Mouse (Mus musculus) hindbrain, embryonic 15.5 days (tissue): Measurements from ENCODE around the gene Stx11. TPM values are rescaled to one million over a fixed set of nuclear protein-coding genes. Genes with fewer than 3 reads are reported as not detected.

Source experiments
- ATAC-seq: fragments of 200-750 bp; cut with Nextera tagmentation; 2 replicates; pipeline ENCODE4 v1.8.0; 2017; ENCODE audit warnings: low read depth, moderate number of reproducible peaks, moderate TSS enrichment; ENCODE audit not compliant: low FRiP score
- H3K27ac ChIP-seq: fragments of 300-500 bp; sonication (generic); replicated peaks from 2 replicates; pipeline ENCODE4 v1.5.1; 2015; ENCODE audit warnings: mild to moderate bottlenecking, inconsistent platforms
- H3K27me3 ChIP-seq: fragments of 300-500 bp; sonication (generic); 2 replicates; pipeline ENCODE4 v1.6.1; 2015; ENCODE audit warnings: control low read depth, inconsistent platforms
- H3K36me3 ChIP-seq: fragments of 300-500 bp; sonication (generic); 2 replicates; pipeline ENCODE4 v1.6.1; 2015; ENCODE audit warnings: control low read depth, inconsistent platforms
- H3K4me1 ChIP-seq: fragments of 300-500 bp; sonication (generic); replicated peaks from 2 replicates; pipeline ENCODE4 v1.6.1; 2015; ENCODE audit warnings: control low read depth, inconsistent platforms
- H3K4me2 ChIP-seq: fragments of 300-500 bp; sonication (generic); 2 replicates; pipeline ENCODE4 v1.6.1; 2015; ENCODE audit warnings: moderate library complexity, mild to moderate bottlenecking, inconsistent platforms
- H3K4me3 ChIP-seq: fragments of 300-500 bp; sonication (generic); 2 replicates; pipeline ENCODE4 v1.5.1; 2015; ENCODE audit warnings: mild to moderate bottlenecking, inconsistent platforms
- H3K9ac ChIP-seq: fragments of 300-500 bp; sonication (generic); 2 replicates; pipeline ENCODE4 v1.6.1; 2015; ENCODE audit warnings: inconsistent platforms
- H3K9me3 ChIP-seq: fragments of 300-500 bp; sonication (generic); 2 replicates; pipeline ENCODE4 v1.6.1; 2016; ENCODE audit warnings: control low read depth, inconsistent platforms
- WGBS: fragments of 180-500 bp; shearing (Covaris S2); methylation state at CpG from one replicate; pipeline ENCODE4 v1.1.7; 2015; 5-methylcytosine and 5-hydroxymethylcytosine counted together
- polyA plus RNA-seq: library from polyadenylated mRNA; unstranded; fragments of >200 nt; fragmentation: Nextera tagmentation; extraction: Ambion mirVana; gene quantifications from 2 replicates; pipeline ENCODE4 v1.2.1, GENCODE M21; 2015

Stx11 gene
- polyA plus RNA-seq, 1 experiment from 2014 or later, result 1.8 TPM

GRCm38 (mm10) chr10:12949299-12949698 is 14.8 kb downstream of the Stx11 start:
- no peaks in the 10 kb centered on the region for H3K27me3 ChIP-seq
- no peaks in the 10 kb centered on the region for H3K9me3 ChIP-seq
- H3K4me3 ChIP-seq, result no peak overlapping the region
- H3K4me2 ChIP-seq, result no peak overlapping the region
- no peak overlapping the region for H3K27ac ChIP-seq
- no peak for ATAC-seq
- no peak overlapping the region for H3K9ac ChIP-seq
- 80% methylated on average over 7 of the region's 7 CpGs for WGBS
- no peaks in the 10 kb centered on the region for H3K4me1 ChIP-seq
- no peaks in the 10 kb centered on the region for H3K36me3 ChIP-seq

GRCm38 (mm10) chr10:12947606-12948005 is 16.5 kb downstream of the Stx11 start:
- H3K4me2 ChIP-seq, result no peak overlapping the region
- H3K9ac ChIP-seq, result no peak overlapping the region
- 0 out of 2 replicates have a peak, but pooled peaks cover 3% of the 10 kb centered on the region for H3K27me3 ChIP-seq
- no peaks in the 10 kb centered on the region for H3K4me1 ChIP-seq
- ATAC-seq, result no peak
- H3K4me3 ChIP-seq, result no peak overlapping the region
- WGBS, result 97% methylated on average over 3 of the region's 3 CpGs
- H3K36me3 ChIP-seq, result no peaks in the 10 kb centered on the region
- no peak overlapping the region for H3K27ac ChIP-seq
- H3K9me3 ChIP-seq, result no peaks in the 10 kb centered on the region

- peak; percentile 95 for ATAC-seq
- Histone ChIP-seq H3K4me3 (peak overlapping the region; percentile 36), H3K9me3 (no peaks in the 10 kb centered on the region), H3K27me3 (peaks cover 13% of the 10 kb centered on the region; the same call in 1 of the 2 replicates), H3K36me3 (no peaks in the 10 kb centered on the region), H3K9ac (peak overlapping the region; percentile 36), H3K27ac (peak overlapping the region; percentile 11; the same call in 1 of the 2 replicates), H3K4me2 (peak overlapping the region; percentile 57), H3K4me1 (peaks cover 13% of the 10 kb centered on the region)
- WGBS, result 9% methylated on average over 63 of the region's 63 CpGs
Observed at GRCm38 (mm10) chr10:12941018-12941761, 22.9 kb downstream of the Stx11 start.

- Histone ChIP-seq H3K27me3 (peaks cover 13% of the 10 kb centered on the region; the same call in 1 of the 2 replicates), H3K4me2 (no peak overlapping the region), H3K4me1 (peaks cover 13% of the 10 kb centered on the region), H3K9me3 (no peaks in the 10 kb centered on the region), H3K9ac (no peak overlapping the region), H3K27ac (no peak overlapping the region), H3K36me3 (no peaks in the 10 kb centered on the region), H3K4me3 (no peak overlapping the region)
- 95% methylated on average over 2 of the region's 2 CpGs for WGBS
- ATAC-seq, result no peak
Observed at GRCm38 (mm10) chr10:12938763-12939162, 25.3 kb downstream of the Stx11 start.

- H3K4me2 ChIP-seq, result no peak overlapping the region
- no peak overlapping the region for H3K9ac ChIP-seq
- H3K4me1 ChIP-seq, result peaks cover 6% of the 10 kb centered on the region
- peaks cover 7% of the 10 kb centered on the region; the same call in 1 of the 2 replicates for H3K27me3 ChIP-seq
- H3K4me3 ChIP-seq, result no peak overlapping the region
- no peak overlapping the region for H3K27ac ChIP-seq
- ATAC-seq, result no peak
- WGBS, result 89% methylated on average over 7 of the region's 7 CpGs
- H3K36me3 ChIP-seq, result no peaks in the 10 kb centered on the region
- no peaks in the 10 kb centered on the region for H3K9me3 ChIP-seq
Observed at GRCm38 (mm10) chr10:12936079-12936478, 28.0 kb downstream of the Stx11 start.

- Histone ChIP-seq H3K4me2 (no peak overlapping the region), H3K27me3 (peaks cover 7% of the 10 kb centered on the region; the same call in 1 of the 2 replicates), H3K9me3 (no peaks in the 10 kb centered on the region), H3K36me3 (no peaks in the 10 kb centered on the region), H3K27ac (no peak overlapping the region), H3K9ac (no peak overlapping the region), H3K4me1 (peaks cover under 1% of the 10 kb centered on the region; the same call in 1 of the 2 replicates), H3K4me3 (no peak overlapping the region)
- 91% methylated on average over 5 of the region's 5 CpGs for WGBS
- no peak for ATAC-seq
Observed at GRCm38 (mm10) chr10:12935575-12935974, 28.5 kb downstream of the Stx11 start.

GRCm38 (mm10) chr10:12931492-12932400 is 32.4 kb downstream of the Stx11 start:
- Histone ChIP-seq H3K27me3 (no peaks in the 10 kb centered on the region), H3K4me1 (no peaks in the 10 kb centered on the region), H3K9me3 (no peaks in the 10 kb centered on the region), H3K9ac (no peak overlapping the region), H3K4me2 (no peak overlapping the region), H3K27ac (no peak overlapping the region), H3K36me3 (no peaks in the 10 kb centered on the region), H3K4me3 (no peak overlapping the region)
- no peak for ATAC-seq
- WGBS, result 48% methylated on average over 10 of the region's 10 CpGs

GRCm38 (mm10) chr10:12930351-12930905 is 33.7 kb downstream of the Stx11 start:
- WGBS, result 31% methylated on average over 6 of the region's 6 CpGs
- H3K27ac ChIP-seq, result no peak overlapping the region
- no peaks in the 10 kb centered on the region for H3K9me3 ChIP-seq
- no peaks in the 10 kb centered on the region for H3K27me3 ChIP-seq
- no peaks in the 10 kb centered on the region for H3K36me3 ChIP-seq
- no peaks in the 10 kb centered on the region for H3K4me1 ChIP-seq
- H3K4me3 ChIP-seq, result no peak overlapping the region
- ATAC-seq, result no peak
- H3K9ac ChIP-seq, result no peak overlapping the region
- no peak overlapping the region for H3K4me2 ChIP-seq

GRCm38 (mm10) chr10:12929857-12930174 is 34.3 kb downstream of the Stx11 start:
- no peak overlapping the region for H3K9ac ChIP-seq
- H3K4me1 ChIP-seq, result no peaks in the 10 kb centered on the region
- no peaks in the 10 kb centered on the region for H3K36me3 ChIP-seq
- H3K9me3 ChIP-seq, result no peaks in the 10 kb centered on the region
- H3K4me2 ChIP-seq, result no peak overlapping the region
- no peaks in the 10 kb centered on the region for H3K27me3 ChIP-seq
- ATAC-seq, result no peak
- WGBS, result 62% methylated on average over 6 of the region's 6 CpGs
- no peak overlapping the region for H3K4me3 ChIP-seq
- no peak overlapping the region for H3K27ac ChIP-seq

GRCm38 (mm10) chr10:12929149-12929856 is 34.8 kb downstream of the Stx11 start:
- no peaks in the 10 kb centered on the region for H3K9me3 ChIP-seq
- no peak overlapping the region for H3K4me3 ChIP-seq
- H3K36me3 ChIP-seq, result no peaks in the 10 kb centered on the region
- H3K27ac ChIP-seq, result no peak overlapping the region
- H3K4me2 ChIP-seq, result no peak overlapping the region
- no peaks in the 10 kb centered on the region for H3K4me1 ChIP-seq
- H3K27me3 ChIP-seq, result no peaks in the 10 kb centered on the region
- 82% methylated on average over 7 of the region's 7 CpGs for WGBS
- ATAC-seq, result no peak
- no peak overlapping the region for H3K9ac ChIP-seq

- no peak for ATAC-seq
- no peak overlapping the region for H3K27ac ChIP-seq
- H3K4me1 ChIP-seq, result peaks cover 6% of the 10 kb centered on the region
- H3K4me2 ChIP-seq, result no peak overlapping the region
- no peak overlapping the region for H3K9ac ChIP-seq
- 88% methylated on average over 6 of the region's 6 CpGs for WGBS
- H3K4me3 ChIP-seq, result no peak overlapping the region
- H3K36me3 ChIP-seq, result no peaks in the 10 kb centered on the region
- no peaks in the 10 kb centered on the region for H3K9me3 ChIP-seq
- no peaks in the 10 kb centered on the region for H3K27me3 ChIP-seq
Observed at GRCm38 (mm10) chr10:12928193-12928592, 35.9 kb downstream of the Stx11 start.
